ENCODE assay signal across 28 mouse cellular contexts in genomic region chr2:29206156-29206555, GRCm38 (mm10). TPM values are rescaled to one million over a fixed set of nuclear protein-coding genes. Genes with fewer than 3 reads are reported as not detected.
DNase-seq lines count a peak whose midpoint lies in the region; ATAC-seq and TF ChIP-seq lines count a peak whose summit lies in the region.
"Had no signal": no experiment of that assay in that cellular context is flagged by ENCODE, and none has a peak within 500 bp of the region (broad histone marks: within the 10 kb centered on the region; RNA-seq: fewer than 3 reads in every experiment).

No protein-coding gene starts in this region.

- no peaks in the 10 kb centered on the region for H3K36me3 ChIP-seq in hindbrain, embryonic 10.5 days
- no peaks in the 10 kb centered on the region for H3K36me3 ChIP-seq in hindbrain, embryonic 13.5 days
- no peaks in the 10 kb centered on the region for H3K36me3 ChIP-seq in thymus, adult 2 months (ENCODE audit: control insufficient read depth, insufficient read depth, low read length)
- H3K36me3 ChIP-seq in midbrain, postnatal 0 days (ENCODE audit: insufficient read depth, low read length) = no peaks in the 10 kb centered on the region
- H3K36me3 ChIP-seq: embryonic facial prominence, embryonic 10.5 days; embryonic facial prominence, embryonic 13.5 days; G1E; heart, embryonic 12.5 days; heart, embryonic 15.5 days; hindbrain, embryonic 15.5 days had no signal

- no peak overlapping the region for H3K4me3 ChIP-seq in hindbrain, embryonic 10.5 days
- no peak overlapping the region for H3K4me3 ChIP-seq in hindbrain, embryonic 13.5 days
- H3K4me3 ChIP-seq in thymus, adult 2 months (ENCODE audit: control insufficient read depth, insufficient read depth, low read length) = no peak overlapping the region
- no peak overlapping the region for H3K4me3 ChIP-seq in midbrain, postnatal 0 days (ENCODE audit: low read depth, low read length)
- H3K4me3 ChIP-seq: embryonic facial prominence, embryonic 10.5 days; embryonic facial prominence, embryonic 13.5 days; erythroblast, embryonic 14.5 days; forebrain, embryonic 13.5 days; gastrocnemius, adult 2 months; heart, embryonic 12.5 days; heart, embryonic 15.5 days; hindbrain, embryonic 15.5 days had no signal

- H3K4me1 ChIP-seq in hindbrain, embryonic 10.5 days (replicated peaks) = peaks cover 22% of the 10 kb centered on the region
- H3K4me1 ChIP-seq in hindbrain, embryonic 13.5 days (replicated peaks) = 0 out of 2 replicates have a peak, but pooled peaks cover 7% of the 10 kb centered on the region
- H3K4me1 ChIP-seq in thymus, adult 2 months (replicated peaks; ENCODE audit: control insufficient read depth, insufficient read depth, low read length) = no peaks in the 10 kb centered on the region
- H3K4me1 ChIP-seq in midbrain, postnatal 0 days (ENCODE audit: insufficient read depth, low read length) = no peaks in the 10 kb centered on the region; the same call in 1 of the 2 replicates
- H3K4me1 ChIP-seq: embryonic facial prominence, embryonic 13.5 days; forebrain, embryonic 13.5 days; heart, embryonic 12.5 days; heart, embryonic 15.5 days; hindbrain, embryonic 15.5 days had no signal

- no peak for DNase-seq in hindbrain, embryonic 10.5 days (ENCODE audit: low spot score)
- DNase-seq in thymus, adult 2 months = peak; percentile 12
- no peak for DNase-seq in thymus, adult 18-20 months
- no peak for DNase-seq in midbrain, postnatal 0 days (ENCODE audit: low spot score)
- no peak for DNase-seq in c-Kit-positive CD71-positive TER-119-positive erythroid progenitor cells, embryonic 14.5 days (ENCODE audit: low spot score)
- DNase-seq: adrenal gland, postnatal 10 days; adrenal gland, postnatal 36 days; B cell, adult 2 months; cerebellum, adult 11-12 months; cerebellum, adult 8-10 months; cerebellum, postnatal 36 days; embryo, embryonic 11 days; gastrocnemius, adult 2 months; gastrocnemius, postnatal 25 days; heart, adult 18-20 months; heart, postnatal 10 days; heart, postnatal 36 days had no signal

- no peak overlapping the region for H3K4me2 ChIP-seq in hindbrain, embryonic 13.5 days
- no peak overlapping the region for H3K4me2 ChIP-seq in midbrain, postnatal 0 days (ENCODE audit: low read depth, low read length, poor library complexity, severe bottlenecking)
- H3K4me2 ChIP-seq: embryonic facial prominence, embryonic 13.5 days; forebrain, embryonic 13.5 days; heart, embryonic 12.5 days; heart, embryonic 15.5 days; hindbrain, embryonic 15.5 days had no signal

- H3K9me3 ChIP-seq in hindbrain, embryonic 10.5 days = no peaks in the 10 kb centered on the region
- H3K9me3 ChIP-seq in hindbrain, embryonic 13.5 days = no peaks in the 10 kb centered on the region
- no peaks in the 10 kb centered on the region for H3K9me3 ChIP-seq in midbrain, postnatal 0 days (ENCODE audit: low read length)
- H3K9me3 ChIP-seq: embryonic facial prominence, embryonic 10.5 days; embryonic facial prominence, embryonic 13.5 days; forebrain, embryonic 13.5 days; G1E; heart, embryonic 12.5 days; heart, embryonic 15.5 days; hindbrain, embryonic 15.5 days had no signal

- H3K9ac ChIP-seq in hindbrain, embryonic 13.5 days = no peak overlapping the region
- no peak overlapping the region for H3K9ac ChIP-seq in midbrain, postnatal 0 days (replicated peaks; ENCODE audit: low read length, poor library complexity, severe bottlenecking)
- H3K9ac ChIP-seq: embryonic facial prominence, embryonic 13.5 days; forebrain, embryonic 13.5 days; heart, embryonic 12.5 days; heart, embryonic 15.5 days; hindbrain, embryonic 15.5 days had no signal

- WGBS in hindbrain, embryonic 10.5 days = 26% methylated on average over 8 of the region's 8 CpGs
- 39% methylated on average over 8 of the region's 8 CpGs for WGBS in hindbrain, embryonic 13.5 days
- WGBS in thymus, adult 2 months = 23% methylated on average over 8 of the region's 8 CpGs
- WGBS in midbrain, postnatal 0 days = 23% methylated on average over 8 of the region's 8 CpGs

- no peak for TF ChIP-seq POLR2A in thymus, adult 2 months (IDR thresholded peaks at IDR 0.05; ENCODE audit: control insufficient read depth, extremely low read depth, insufficient read depth, low read length, poor library complexity)

- H3K27me3 ChIP-seq in hindbrain, embryonic 10.5 days (ENCODE audit: insufficient read depth, poor library complexity, severe bottlenecking) = no peaks in the 10 kb centered on the region; the same call in 1 of the 2 replicates
- H3K27me3 ChIP-seq in hindbrain, embryonic 13.5 days = no peaks in the 10 kb centered on the region
- H3K27me3 ChIP-seq in thymus, adult 2 months (ENCODE audit: control insufficient read depth, insufficient read depth, low read length) = no peaks in the 10 kb centered on the region
- no peaks in the 10 kb centered on the region for H3K27me3 ChIP-seq in midbrain, postnatal 0 days (ENCODE audit: insufficient read depth, low read length)
- H3K27me3 ChIP-seq: hindbrain, embryonic 15.5 days; Patski had no signal

- ATAC-seq in hindbrain, embryonic 13.5 days (ENCODE audit: low FRiP score) = no peak
- ATAC-seq in midbrain, postnatal 0 days (ENCODE audit: low FRiP score) = peak; percentile 52; the same call in 1 of the 2 replicates
- ATAC-seq: forebrain, embryonic 13.5 days; forebrain, embryonic 16.5 days; Patski had no signal

- TF ChIP-seq CTCF in thymus, adult 2 months (IDR thresholded peaks at IDR 0.05; ENCODE audit: borderline replicate concordance, control insufficient read depth, extremely low read depth, insufficient read depth, low read length, poor library complexity) = no peak
- TF ChIP-seq CTCF in midbrain, postnatal 0 days (IDR thresholded peaks at IDR 0.05) = no peak

- H3K27ac ChIP-seq in hindbrain, embryonic 10.5 days = 0 out of 2 replicates have a peak overlapping the region, but pooled peaks have one; percentile 41
- H3K27ac ChIP-seq in hindbrain, embryonic 13.5 days = no peak overlapping the region
- H3K27ac ChIP-seq in thymus, adult 2 months (ENCODE audit: control insufficient read depth, insufficient read depth, low read length) = no peak overlapping the region
- no peak overlapping the region for H3K27ac ChIP-seq in midbrain, postnatal 0 days (ENCODE audit: low read depth, low read length)
- H3K27ac ChIP-seq: embryonic facial prominence, embryonic 10.5 days; embryonic facial prominence, embryonic 13.5 days; forebrain, embryonic 13.5 days; gastrocnemius, adult 2 months; heart, embryonic 15.5 days; hindbrain, embryonic 15.5 days had no signal

RNA-seq across cellular contexts. Expression of gene Ntng2, which starts 46.6 kb away (rescaled TPM):
- polyA plus RNA-seq in hindbrain, embryonic 10.5 days (2016; fragmentation: Nextera tagmentation; extraction: Ambion mirVana) = 1.4 and 1.7 TPM in 2 replicates
- 2.8 and 3.1 TPM in 2 replicates for polyA plus RNA-seq in hindbrain, embryonic 13.5 days (2015; fragmentation: Nextera tagmentation; extraction: Ambion mirVana)
- polyA plus RNA-seq in thymus, adult 2 months (2012; rRNA removed) = 26.0 and 29.7 TPM in 2 replicates
- total RNA-seq in midbrain, postnatal 0 days (2014; rRNA removed) = 52.4 and 52.6 TPM in 2 replicates
- 7.9 and 8.7 TPM in 2 replicates for polyA plus RNA-seq in midbrain, postnatal 0 days (2015; fragmentation: Nextera tagmentation; extraction: Ambion mirVana)
- polyA plus RNA-seq: erythroblast, embryonic 14.5 days; G1E; heart, embryonic 15.5 days had no signal
